18 mouse cellular contexts compared by ENCODE assay signal in the genomic region with DNA sequence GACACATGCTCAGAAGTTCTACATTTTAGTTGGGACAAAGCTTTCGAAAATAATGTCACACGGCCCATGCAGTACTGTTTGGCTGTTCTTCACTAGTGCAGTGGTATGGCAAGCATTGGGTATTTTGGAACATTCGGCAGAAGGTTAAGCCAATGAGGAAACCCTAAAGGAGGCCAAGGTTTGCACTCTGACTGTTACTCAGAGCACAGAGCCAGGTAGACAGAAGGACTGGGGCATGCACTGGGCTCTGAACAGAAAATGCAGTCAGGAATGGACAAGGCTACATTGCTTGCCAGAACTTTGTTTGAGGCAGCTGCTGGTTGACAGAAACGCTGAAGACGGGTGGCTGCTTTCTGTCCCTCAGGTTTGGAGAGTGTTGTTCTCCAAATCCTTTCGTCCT. TPM values are rescaled to one million over a fixed set of nuclear protein-coding genes. Genes with fewer than 3 reads are reported as not detected.
DNase-seq lines count a peak whose midpoint lies in the region; ATAC-seq and TF ChIP-seq lines count a peak whose summit lies in the region.
"Had no signal": no experiment of that assay in that cellular context is flagged by ENCODE, and none has a peak within 500 bp of the region (broad histone marks: within the 10 kb centered on the region; RNA-seq: fewer than 3 reads in every experiment).

No protein-coding gene starts in this region.

- no peaks in the 10 kb centered on the region for H3K36me3 ChIP-seq in forebrain, postnatal 0 days (ENCODE audit: insufficient read depth)
- H3K36me3 ChIP-seq in forebrain, embryonic 11.5 days (ENCODE audit: control insufficient read depth, insufficient read depth, low read length): no peaks in the 10 kb centered on the region
- no peaks in the 10 kb centered on the region for H3K36me3 ChIP-seq in hindbrain, postnatal 0 days (ENCODE audit: insufficient read depth, low read length)
- H3K36me3 ChIP-seq: embryonic facial prominence, embryonic 12.5 days; forebrain, embryonic 12.5 days; heart, embryonic 13.5 days had no signal

- H3K9me3 ChIP-seq in forebrain, postnatal 0 days (ENCODE audit: low read length): no peaks in the 10 kb centered on the region
- no peaks in the 10 kb centered on the region for H3K9me3 ChIP-seq in forebrain, embryonic 11.5 days (ENCODE audit: control insufficient read depth, low read length)
- no peaks in the 10 kb centered on the region for H3K9me3 ChIP-seq in hindbrain, postnatal 0 days (ENCODE audit: low read length)
- H3K9me3 ChIP-seq: embryonic facial prominence, embryonic 12.5 days; forebrain, embryonic 12.5 days; heart, embryonic 13.5 days had no signal

- no peak for TF ChIP-seq CTCF in forebrain, postnatal 0 days (IDR thresholded peaks at IDR 0.05; ENCODE audit: low read depth)
- no peak for TF ChIP-seq CTCF in hindbrain, postnatal 0 days (IDR thresholded peaks at IDR 0.05; ENCODE audit: low read depth)

- WGBS in forebrain, postnatal 0 days: 86% methylated on average over 6 of the region's 6 CpGs
- WGBS in forebrain, embryonic 11.5 days: 88% methylated on average over 6 of the region's 6 CpGs
- 76% methylated on average over 6 of the region's 6 CpGs for WGBS in hindbrain, postnatal 0 days

- no peak overlapping the region for H3K9ac ChIP-seq in forebrain, postnatal 0 days
- no peak overlapping the region for H3K9ac ChIP-seq in forebrain, embryonic 11.5 days (ENCODE audit: low read length)
- H3K9ac ChIP-seq in hindbrain, postnatal 0 days (replicated peaks; ENCODE audit: low read length): no peak overlapping the region
- H3K9ac ChIP-seq: embryonic facial prominence, embryonic 12.5 days; forebrain, embryonic 12.5 days; heart, embryonic 13.5 days had no signal

- H3K27ac ChIP-seq in forebrain, postnatal 0 days (ENCODE audit: low read depth, low read length): no peak overlapping the region
- H3K27ac ChIP-seq in forebrain, embryonic 11.5 days (ENCODE audit: low read depth, low read length): no peak overlapping the region
- H3K27ac ChIP-seq in hindbrain, postnatal 0 days: no peak overlapping the region
- H3K27ac ChIP-seq: embryonic facial prominence, embryonic 12.5 days; forebrain, embryonic 12.5 days; heart, embryonic 13.5 days had no signal

- H3K4me3 ChIP-seq in forebrain, postnatal 0 days (ENCODE audit: low read depth, low read length): no peak overlapping the region
- H3K4me3 ChIP-seq in forebrain, embryonic 11.5 days (ENCODE audit: low read depth, low read length): no peak overlapping the region
- H3K4me3 ChIP-seq in hindbrain, postnatal 0 days (ENCODE audit: low read length): no peak overlapping the region
- H3K4me3 ChIP-seq: embryonic facial prominence, embryonic 12.5 days; forebrain, embryonic 12.5 days; heart, embryonic 13.5 days had no signal

- ATAC-seq in forebrain, postnatal 0 days: peak; percentile 38; the same call in 1 of the 2 replicates
- no peak for ATAC-seq in forebrain, embryonic 11.5 days (replicated peaks; ENCODE audit: low FRiP score)
- ATAC-seq in hindbrain, postnatal 0 days: no peak
- ATAC-seq: forebrain, embryonic 16.5 days; hindbrain, embryonic 16.5 days had no signal

- no peaks in the 10 kb centered on the region for H3K27me3 ChIP-seq in forebrain, postnatal 0 days (ENCODE audit: insufficient read depth, low read length)
- no peaks in the 10 kb centered on the region for H3K27me3 ChIP-seq in forebrain, embryonic 11.5 days (ENCODE audit: control insufficient read depth, insufficient read depth, low read length)
- H3K27me3 ChIP-seq in hindbrain, postnatal 0 days (ENCODE audit: insufficient read depth, low read length): no peaks in the 10 kb centered on the region
- H3K27me3 ChIP-seq: embryonic facial prominence, embryonic 12.5 days; forebrain, embryonic 12.5 days; heart, embryonic 13.5 days had no signal

- no peak overlapping the region for H3K4me2 ChIP-seq in forebrain, postnatal 0 days (ENCODE audit: low read depth)
- no peak overlapping the region for H3K4me2 ChIP-seq in forebrain, embryonic 11.5 days (ENCODE audit: low read depth, low read length, severe bottlenecking)
- no peak overlapping the region for H3K4me2 ChIP-seq in hindbrain, postnatal 0 days (ENCODE audit: low read depth, low read length)
- H3K4me2 ChIP-seq: embryonic facial prominence, embryonic 12.5 days; forebrain, embryonic 12.5 days; heart, embryonic 13.5 days had no signal

- DNase-seq in forebrain, postnatal 0 days: no peak
- DNase-seq in forebrain, embryonic 11.5 days (ENCODE audit: low spot score): no peak
- peak; percentile 72 for DNase-seq in cerebellum, adult 11 months
- DNase-seq in cerebellum, adult 8-10 months: peak; percentile 76
- DNase-seq in cerebellum, postnatal 14 days: peak; percentile 72 to 83
- DNase-seq in thymus, postnatal 25 days: no peak
- no peak for DNase-seq in urinary bladder, adult 18-20 months (ENCODE audit: low spot score in 2 of 2)
- no peak for DNase-seq in hindbrain, postnatal 0 days (ENCODE audit: low spot score)
- DNase-seq: adrenal gland, postnatal 10 days; gastrocnemius, postnatal 14 days; heart, postnatal 36 days; kidney, adult 11 months; kidney, adult 9 months had no signal

- H3K4me1 ChIP-seq in forebrain, postnatal 0 days (ENCODE audit: insufficient read depth): no peaks in the 10 kb centered on the region
- H3K4me1 ChIP-seq in forebrain, embryonic 11.5 days (replicated peaks; ENCODE audit: control insufficient read depth, insufficient read depth, low read length): no peaks in the 10 kb centered on the region
- no peaks in the 10 kb centered on the region for H3K4me1 ChIP-seq in hindbrain, postnatal 0 days (ENCODE audit: insufficient read depth, low read length)
- H3K4me1 ChIP-seq: embryonic facial prominence, embryonic 12.5 days; forebrain, embryonic 12.5 days had no signal

RNA-seq across cellular contexts. Expression of a gene that starts 19.4 kb away (rescaled TPM):
- total RNA-seq in forebrain, postnatal 0 days (2014; rRNA removed): 62.9 and 76.2 TPM in 2 replicates
- polyA plus RNA-seq in forebrain, postnatal 0 days (2015; fragmentation: Nextera tagmentation; extraction: Ambion mirVana): 37.7 and 49.7 TPM in 2 replicates
- 7.7 and 7.8 TPM in 2 replicates for polyA plus RNA-seq in forebrain, embryonic 11.5 days (2014; fragmentation: Nextera tagmentation; extraction: Ambion mirVana)
- 62.5 and 64.7 TPM in 2 replicates for total RNA-seq in hindbrain, postnatal 0 days (2014; rRNA removed)
- polyA plus RNA-seq in hindbrain, postnatal 0 days (2015; fragmentation: Nextera tagmentation; extraction: Ambion mirVana): 46.2 and 46.8 TPM in 2 replicates

Comparison
In these comparisons a context has a peak if more than half of its experiments do, and no peak if none do; other contexts are left out.
1. DNase-seq: peak in cerebellum, adult 11 months (single experiment), cerebellum, adult 8-10 months (single experiment) and cerebellum, postnatal 14 days (2 of 2); none in forebrain, postnatal 0 days (single experiment), forebrain, embryonic 11.5 days (single experiment), thymus, postnatal 25 days (single experiment), urinary bladder, adult 18-20 months (0 of 2) and hindbrain, postnatal 0 days (single experiment).